Mouse (Mus musculus): ENCODE results near the gene Ephx4. TPM values are rescaled to one million over a fixed set of nuclear protein-coding genes. Genes with fewer than 3 reads are reported as not detected.

Ephx4 gene
- total RNA-seq, 2 experiments from 2014 or later: 85.5 to 86.1 TPM

DNA sequence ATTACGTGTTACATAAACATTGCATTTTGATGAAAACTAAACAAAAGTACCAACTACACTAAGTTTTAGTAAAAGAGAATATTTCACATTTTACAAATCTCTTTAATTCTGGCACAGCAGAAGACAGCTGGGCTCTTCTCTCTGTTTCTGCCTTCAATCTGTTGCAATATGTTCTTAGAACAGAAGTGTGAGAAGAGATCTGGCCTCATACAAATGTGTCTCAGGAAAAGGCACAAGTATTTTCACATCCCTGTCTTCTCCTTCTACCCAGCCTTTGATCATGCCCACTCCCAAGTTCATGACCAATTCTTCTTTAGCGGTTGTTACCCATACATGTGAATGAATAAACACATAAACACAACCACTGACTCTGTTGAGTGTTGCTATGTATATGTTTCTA lies 12.6 kb downstream of the Ephx4 start:
- intact Hi-C loops (cut with DNase I): no loop called here
- DNase-seq (ENCODE audit: low spot score in 2 of 2): peak in 1 of 2 experiments; percentile 84

DNA sequence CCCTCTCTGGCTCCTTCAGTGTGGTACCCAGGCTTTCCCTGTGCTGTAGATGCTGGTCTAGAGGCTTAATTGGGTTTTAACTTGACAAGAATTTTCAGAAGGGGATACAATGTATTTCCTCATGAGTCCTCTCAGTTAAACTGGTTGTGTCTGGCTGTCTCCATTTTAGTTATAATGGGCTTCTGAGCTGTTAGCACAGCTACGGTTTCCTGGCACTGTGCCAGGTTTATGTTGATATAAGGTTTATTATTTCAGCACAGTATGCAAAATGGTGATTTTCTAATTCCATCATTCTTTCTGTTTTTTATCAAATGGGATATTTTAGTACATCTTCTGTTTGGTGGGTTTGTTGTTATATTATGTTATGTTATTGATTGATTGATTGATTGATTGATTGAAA lies 19.1 kb downstream of the Ephx4 start:
- intact Hi-C loops (cut with DNase I): no loop called here
- no peak for DNase-seq (ENCODE audit: low spot score in 2 of 2)

DNA sequence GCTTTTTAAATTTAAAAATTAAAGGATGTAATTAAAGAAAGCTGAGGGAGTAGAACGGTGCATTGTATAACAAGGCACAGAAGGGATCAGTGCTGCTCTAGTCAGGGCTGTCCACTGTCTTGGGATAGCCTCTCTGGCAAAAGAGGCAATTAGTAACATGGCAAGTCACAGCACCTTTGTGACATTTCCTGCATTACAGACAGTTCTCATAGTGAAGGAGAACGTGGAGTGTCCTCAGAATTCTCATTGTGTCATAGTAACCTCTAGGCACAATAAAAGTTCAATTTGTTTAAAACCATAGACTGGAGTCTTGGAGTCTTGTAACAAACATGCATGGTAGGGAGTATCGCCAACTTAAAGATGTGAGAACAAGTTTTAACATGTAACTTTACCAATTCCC lies 28.7 kb downstream of the Ephx4 start, which contains the start of gene Lpcat2b:
TSS of gene Lpcat2b (plus strand) at position 301 of the 400 bp plus-strand sequence.
- no peak for DNase-seq (ENCODE audit: low spot score in 2 of 2)
- intact Hi-C loops (cut with DNase I): no loop called here

DNA sequence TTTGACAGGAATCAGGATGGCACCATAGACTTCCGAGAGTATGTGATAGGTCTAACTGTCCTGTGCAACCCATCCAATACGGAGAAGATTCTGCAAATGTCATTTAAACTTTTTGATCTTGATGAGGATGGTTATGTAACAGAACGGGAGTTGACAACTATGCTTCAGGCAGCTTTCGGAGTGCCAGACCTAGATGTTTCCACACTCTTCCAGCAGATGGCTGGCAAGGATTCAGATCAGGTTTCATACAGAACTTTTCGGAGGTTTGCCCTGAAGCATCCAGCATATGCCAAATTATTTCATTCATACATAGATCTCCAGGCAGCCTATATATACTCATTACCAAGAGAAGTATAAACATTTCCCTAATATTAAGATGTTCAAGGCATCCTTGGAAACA lies 31.5 kb downstream of the Ephx4 start:
- DNase-seq (ENCODE audit: low spot score in 2 of 2): peak in 1 of 2 experiments; percentile 54
- intact Hi-C loops (cut with DNase I): no loop called here

DNA sequence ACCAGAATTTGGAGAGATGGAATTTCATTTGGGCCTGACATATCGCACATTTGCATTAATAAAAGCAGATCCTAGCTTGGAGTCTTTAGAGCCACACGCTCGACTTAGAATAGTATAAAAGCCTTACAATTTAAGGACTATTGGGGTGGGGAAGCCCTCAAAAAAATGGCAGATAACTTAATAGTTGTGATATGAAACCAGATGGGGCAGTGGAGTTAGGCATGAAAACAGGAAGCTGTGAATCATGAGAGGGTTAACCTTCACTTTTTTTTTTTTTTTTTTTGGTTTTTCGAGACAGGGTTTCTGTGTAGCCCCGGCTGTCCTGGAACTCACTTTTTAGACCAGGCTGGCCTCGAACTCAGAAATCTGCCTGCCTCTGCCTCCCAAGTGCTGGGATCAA lies 33.6 kb downstream of the Ephx4 start:
- intact Hi-C loops (cut with DNase I): no loop called here
- DNase-seq (ENCODE audit: low spot score in 2 of 2): no peak

DNA sequence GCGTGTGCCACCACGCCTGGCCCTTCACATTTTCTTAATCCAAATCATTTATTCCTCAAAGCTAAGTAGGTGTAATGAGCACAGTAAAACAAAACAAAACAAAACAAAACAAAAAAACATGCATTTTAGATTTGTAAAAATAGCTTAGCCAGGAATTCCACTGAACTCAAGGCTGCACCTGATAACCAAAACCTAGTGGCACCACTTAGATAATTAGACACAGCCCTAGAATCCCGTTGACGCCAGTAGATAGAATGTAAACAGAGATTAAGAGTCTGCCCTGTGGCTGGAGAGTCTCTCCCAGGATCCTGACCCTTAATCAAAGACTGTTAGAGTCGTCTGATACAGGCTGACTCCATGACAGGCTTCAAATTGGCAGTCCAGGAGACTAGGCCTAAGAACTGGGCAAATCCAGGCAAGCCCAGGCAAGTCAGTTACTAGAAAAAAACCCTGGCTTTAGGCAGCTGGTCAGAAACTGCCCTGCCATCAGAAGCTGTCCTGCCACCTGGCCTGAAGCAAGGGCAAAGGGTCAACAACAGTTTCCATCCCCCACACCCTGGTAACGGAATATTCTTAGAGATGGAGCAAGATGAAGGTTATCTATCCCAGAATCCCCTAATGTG lies 34.2 kb downstream of the Ephx4 start:
- no peak for DNase-seq (ENCODE audit: low spot score in 2 of 2)
- intact Hi-C loops (cut with DNase I): no loop called here

DNA sequence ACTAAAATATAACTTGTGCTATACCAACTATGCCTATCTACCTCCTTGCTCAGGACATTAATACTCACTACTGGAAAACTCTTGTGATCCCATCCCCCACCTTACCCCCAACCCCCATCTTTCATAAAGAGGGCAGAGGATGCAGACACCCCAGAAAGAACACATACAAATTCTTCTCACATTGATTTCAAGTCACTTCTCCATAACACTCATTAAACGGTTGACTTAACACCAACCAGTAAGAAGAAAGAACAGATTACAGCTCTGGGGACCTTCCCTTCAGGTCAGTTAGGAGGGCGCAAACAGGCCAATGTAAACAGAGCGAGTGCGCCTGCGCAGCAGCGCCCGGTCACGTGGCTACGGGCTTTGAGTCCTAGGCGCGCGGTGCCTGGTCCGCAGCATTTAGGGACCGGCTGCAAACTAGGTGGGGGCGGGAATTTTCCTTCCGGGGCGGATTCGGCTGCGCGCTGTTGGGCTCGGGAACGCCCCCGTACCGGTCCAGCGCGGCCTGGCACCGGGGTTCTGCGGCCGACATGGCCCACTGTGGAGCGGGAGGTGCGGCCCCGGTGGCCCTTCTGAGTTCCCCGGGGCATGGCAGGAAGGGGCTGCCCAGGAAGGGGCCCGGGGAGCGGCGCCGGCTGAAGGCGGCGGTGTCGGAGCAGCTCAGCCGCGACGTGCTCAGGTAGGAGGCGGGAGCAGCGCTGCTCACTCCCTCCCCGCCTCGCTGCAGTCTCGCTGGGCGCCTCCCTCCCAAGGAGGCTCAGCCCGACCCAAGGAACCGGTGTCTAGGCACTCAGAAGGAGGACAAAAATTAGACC lies 35.1 kb downstream of the Ephx4 start, which contains the start of gene Btbd8:
TSS of gene Btbd8 (plus strand) at position 534 of the 818 bp plus-strand sequence.
- intact Hi-C loops (cut with DNase I): loop anchor here (2.0 kb wide), 2 partner anchors 61 to 79 kb away; no protein-coding TSS in a partner anchor
- DNase-seq (ENCODE audit: low spot score in 2 of 2): peak; percentile 89 to 94

DNA sequence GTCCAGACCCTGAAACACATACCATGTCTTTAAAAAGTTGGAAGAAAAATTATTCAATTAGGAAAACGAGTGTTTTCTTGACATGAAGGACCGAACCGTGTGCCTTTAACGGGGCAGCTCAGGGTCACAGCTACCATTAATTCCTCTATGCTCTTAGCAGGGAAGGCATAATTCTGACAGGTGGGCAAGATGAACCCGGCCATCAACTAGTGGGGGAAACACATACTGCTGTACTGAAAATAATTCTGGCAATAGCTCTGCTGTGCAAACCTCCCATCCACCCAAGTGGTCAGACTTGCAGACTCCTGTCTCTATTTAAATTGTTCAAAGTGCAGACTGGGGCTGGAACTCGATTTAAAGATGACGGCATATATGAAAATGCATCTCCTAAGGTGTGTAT lies 35.8 kb downstream of the Ephx4 start:
- intact Hi-C loops (cut with DNase I): loop anchor here (2.0 kb wide), 2 partner anchors 60 to 80 kb away; no protein-coding TSS in a partner anchor

DNA sequence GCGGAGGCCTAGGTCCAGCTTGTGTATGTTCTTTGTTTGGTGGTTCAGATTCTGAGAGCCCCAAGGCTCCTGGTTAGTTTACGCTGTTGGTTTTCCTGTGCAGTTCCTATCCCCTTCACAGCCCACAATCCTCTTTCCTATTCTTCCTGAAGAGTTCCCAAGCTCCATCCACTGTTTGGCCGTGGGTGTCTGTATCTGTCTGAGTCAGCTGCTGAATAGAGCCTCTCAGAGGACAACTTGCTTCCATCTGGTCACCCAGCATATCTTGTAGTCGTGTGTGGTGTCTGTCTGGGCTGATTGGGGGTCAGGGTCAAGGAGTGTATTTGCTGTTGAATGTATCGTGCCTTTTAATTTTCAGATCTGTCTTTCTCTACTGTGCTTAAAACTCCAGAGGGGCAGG lies 39.3 kb downstream of the Ephx4 start:
- peak in 1 of 2 experiments; percentile 72 for DNase-seq (ENCODE audit: low spot score in 2 of 2)
- intact Hi-C loops (cut with DNase I): loop anchor here (5.0 kb wide), 1 partner anchor 35 kb away; no protein-coding TSS in a partner anchor

More for the DNA sequence above, 35.8 kb downstream of the Ephx4 start:
- DNase-seq (ENCODE audit: low spot score in 2 of 2): no peak

DNA sequence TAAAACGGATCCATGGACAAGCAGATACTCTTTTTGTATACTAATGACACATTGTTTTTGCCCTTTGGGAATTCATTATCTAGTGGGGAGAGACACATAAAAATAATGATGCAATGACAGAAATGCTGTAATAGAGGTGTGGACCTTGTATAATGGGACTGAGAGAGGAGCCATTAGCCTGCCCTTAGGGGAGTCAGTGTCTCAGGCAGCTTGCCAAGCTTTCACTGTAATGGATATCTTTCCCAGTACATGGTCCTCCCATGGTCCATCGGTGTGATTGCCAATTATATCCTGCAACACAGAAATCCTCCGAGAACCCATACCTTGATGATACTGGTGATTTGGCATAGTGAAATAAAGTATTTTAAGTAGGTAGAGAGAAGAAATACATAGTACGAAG lies 41.7 kb downstream of the Ephx4 start:
- intact Hi-C loops (cut with DNase I): loop anchor here (5.0 kb wide), 1 partner anchor 37 kb away; no protein-coding TSS in a partner anchor
- DNase-seq (ENCODE audit: low spot score in 2 of 2): no peak

DNA sequence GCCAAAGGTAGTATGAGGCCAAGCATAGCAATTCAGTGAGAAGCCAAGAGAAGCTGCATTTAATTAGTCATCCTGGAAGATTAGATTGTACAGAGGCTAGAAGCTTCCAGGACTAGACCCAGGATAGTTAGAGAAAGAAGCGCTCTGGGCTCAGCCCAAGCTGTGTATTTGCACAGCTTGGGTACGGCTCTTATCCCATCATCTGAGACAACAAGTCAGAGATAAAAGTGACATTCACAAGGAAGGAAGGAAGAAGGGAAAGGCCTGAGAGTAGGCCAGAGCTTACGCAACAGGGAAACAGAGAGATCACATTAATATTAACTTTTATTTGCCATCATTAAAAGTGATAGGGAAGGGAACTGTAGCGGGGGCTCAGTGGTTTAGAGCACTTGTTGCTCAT lies 45.4 kb downstream of the Ephx4 start:
- no peak for DNase-seq (ENCODE audit: low spot score in 2 of 2)
- intact Hi-C loops (cut with DNase I): no loop called here

DNA sequence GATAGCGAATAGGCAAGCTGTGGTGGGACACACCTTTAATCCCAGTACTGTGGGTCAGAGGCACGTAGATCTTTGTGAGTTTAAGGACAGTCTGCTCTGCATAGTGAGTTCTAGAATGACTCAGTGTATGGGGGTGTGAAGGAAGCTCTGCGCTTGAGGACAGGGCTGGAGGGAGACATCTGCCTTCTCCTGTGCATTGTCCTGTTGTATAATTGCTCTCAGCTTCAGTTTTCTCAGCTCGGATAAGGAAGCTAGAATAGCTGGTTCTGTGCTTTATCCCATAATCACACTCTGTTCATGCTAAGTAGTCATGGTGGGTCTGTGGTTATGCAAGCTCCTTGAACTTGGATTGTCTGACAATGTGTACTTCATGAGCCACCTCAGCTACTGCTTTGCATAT lies 46.2 kb downstream of the Ephx4 start:
- intact Hi-C loops (cut with DNase I): no loop called here
- DNase-seq (ENCODE audit: low spot score in 2 of 2): peak; percentile 11 to 80

DNA sequence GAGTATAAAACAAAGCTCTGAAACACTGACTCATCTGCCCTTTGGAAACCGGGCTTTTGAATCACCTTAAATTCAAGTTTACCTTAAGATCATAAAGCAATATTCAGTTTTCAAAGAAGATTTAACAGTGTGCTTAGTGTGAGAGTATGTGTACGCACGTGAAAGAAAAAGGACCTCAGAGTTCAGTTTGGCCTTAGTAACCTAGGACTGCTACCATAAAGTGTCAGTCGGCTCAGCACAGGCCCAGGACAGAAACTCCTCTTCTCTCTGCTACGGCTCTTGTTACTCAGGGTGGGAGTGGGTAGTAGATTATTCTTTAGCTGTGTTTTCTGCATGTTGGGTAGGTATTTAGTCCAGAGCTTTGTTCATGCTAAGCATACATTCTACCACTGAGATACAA lies 47.1 kb downstream of the Ephx4 start:
- intact Hi-C loops (cut with DNase I): no loop called here

DNA sequence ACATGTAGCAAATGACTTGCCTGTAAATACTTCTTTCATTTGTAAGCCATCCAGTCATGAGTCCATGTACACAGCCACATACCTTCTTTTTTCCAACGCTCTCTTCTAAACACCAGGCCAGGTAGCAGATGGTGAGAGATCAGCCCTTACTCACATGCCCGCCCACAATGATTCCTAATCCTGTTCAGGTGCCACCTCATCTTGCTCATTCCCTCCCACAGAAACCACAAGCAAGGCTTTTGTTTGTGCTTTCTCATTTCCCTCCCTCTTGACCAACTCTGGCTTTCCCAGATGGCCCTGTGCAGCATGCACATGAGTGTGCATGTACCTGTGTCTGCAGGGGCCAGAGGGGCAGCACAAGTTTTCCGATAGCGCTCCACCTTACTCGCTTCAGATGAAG lies 47.8 kb downstream of the Ephx4 start:
- peak; percentile 14 to 74 for DNase-seq (ENCODE audit: low spot score in 2 of 2)
- intact Hi-C loops (cut with DNase I): no loop called here

More for the DNA sequence above, 47.1 kb downstream of the Ephx4 start:
- no peak for DNase-seq (ENCODE audit: low spot score in 2 of 2)

DNA sequence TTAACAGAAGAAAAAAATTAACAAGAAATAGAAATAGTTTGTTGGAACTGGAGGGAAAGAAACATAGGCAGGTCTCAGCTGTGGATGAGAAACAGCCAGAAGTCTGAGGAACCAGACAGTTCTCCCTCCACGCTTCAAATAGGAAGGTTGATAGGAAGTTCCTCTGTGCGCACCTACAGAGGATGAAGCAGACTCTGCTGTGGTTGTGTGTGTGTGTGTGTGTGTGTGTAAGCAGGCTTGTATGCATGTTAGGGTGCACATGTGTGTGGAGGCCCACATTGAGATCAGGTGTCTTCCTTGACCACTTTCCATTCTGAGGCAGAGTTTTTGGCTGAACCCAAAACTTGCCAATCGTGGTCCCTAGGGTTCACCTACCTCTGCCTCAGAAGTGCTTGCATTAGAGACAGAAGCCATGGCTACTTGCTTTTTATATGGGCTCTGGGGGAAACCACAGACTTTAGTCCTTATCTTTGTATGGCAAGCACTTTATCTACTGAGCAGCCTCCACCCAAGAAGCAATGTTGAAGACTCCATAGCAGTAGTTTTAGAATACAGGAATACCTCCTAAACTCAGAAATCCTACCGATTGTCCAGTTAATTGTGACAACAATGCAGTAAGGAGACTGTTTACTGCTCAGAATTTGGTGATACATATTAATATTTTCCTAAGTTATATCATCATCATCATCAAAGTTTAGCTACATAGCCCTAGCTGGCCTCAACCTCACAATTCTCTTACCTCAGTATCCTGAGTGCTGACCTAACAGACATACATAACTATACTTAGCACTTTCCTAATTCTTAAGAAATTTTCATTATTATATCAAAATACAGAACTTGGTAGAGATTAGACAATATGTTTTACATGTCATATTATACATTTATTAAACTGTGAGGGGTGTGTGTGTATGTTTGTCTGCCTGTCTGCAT lies 59.9 kb downstream of the Ephx4 start:
- DNase-seq (ENCODE audit: low spot score in 2 of 2): no peak
- intact Hi-C loops (cut with DNase I): no loop called here

DNA sequence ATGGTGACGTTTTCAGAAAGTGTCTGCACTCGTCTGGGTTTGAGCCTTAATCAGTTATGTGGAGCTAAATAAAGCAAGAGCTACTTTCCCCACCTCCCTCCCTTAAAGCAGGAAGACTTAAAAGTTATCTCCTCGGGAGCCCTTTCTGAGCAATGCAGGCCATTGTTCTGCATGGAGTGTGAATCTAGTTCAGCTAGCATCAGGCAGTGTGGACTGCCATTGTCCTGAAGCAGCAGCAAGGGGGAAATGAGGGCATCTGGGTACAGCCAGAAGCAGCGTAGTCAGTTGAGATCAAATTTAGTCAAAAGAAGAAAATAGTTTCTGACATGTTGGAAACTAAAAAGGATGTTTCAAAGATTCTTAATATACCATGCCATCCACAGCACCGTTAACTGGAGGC lies 64.0 kb downstream of the Ephx4 start:
- DNase-seq (ENCODE audit: low spot score in 2 of 2): peak in 1 of 2 experiments; percentile 30
- intact Hi-C loops (cut with DNase I): no loop called here

DNA sequence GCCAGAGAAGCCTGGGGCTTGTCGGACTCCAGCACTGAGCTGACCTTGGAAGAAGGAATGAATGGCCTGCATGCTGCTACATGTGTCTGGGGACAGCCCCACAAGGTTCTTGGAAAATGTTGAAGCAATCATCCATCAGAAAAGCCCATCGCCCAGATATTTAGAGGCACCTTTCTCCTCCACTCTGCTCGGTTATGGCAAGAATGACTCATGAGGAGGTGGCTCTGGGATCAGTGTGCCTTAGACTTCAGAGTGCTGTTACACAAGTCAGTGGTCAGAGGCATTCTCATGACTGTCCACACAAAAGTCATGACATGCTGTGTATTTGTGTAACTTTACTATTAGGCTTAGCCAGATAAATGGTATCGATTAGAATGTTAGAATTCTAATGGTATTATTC lies 64.6 kb downstream of the Ephx4 start:
- intact Hi-C loops (cut with DNase I): no loop called here
- peak in 1 of 2 experiments; percentile 9 for DNase-seq (ENCODE audit: low spot score in 2 of 2)

DNA sequence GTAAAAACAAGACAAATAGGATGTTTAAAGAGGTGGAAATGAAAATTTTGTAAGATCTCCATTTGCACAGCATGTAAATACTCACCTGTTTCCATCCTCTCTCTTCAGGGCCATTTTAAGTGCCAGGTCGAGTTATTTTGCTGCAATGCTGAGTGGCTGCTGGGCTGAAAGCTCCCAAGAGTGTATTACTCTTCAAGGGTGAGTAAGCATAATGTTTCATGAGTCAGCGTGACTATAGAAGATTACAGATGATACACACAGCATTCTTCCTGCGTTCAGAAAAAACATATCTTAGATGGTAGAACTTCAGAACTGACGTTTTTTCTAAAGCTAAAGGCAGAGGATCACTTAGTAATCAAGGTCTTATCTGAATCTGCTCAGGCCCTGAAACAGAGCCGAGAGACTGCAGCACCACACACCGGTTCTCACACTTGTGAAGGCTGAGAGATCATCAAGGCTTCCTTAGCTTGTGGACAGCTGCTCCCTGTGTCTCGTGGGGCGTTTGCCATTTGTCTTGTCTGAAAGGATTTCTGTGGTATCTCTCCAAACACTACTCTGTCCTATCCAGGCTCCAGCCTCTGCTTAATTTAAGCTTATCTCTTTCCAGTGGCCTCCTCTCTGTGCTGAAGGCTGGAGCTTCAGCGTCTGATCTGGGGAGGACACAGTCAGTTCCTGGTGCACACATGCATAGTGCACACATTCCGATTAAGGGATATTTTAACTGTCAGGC lies 68.2 kb downstream of the Ephx4 start:
- intact Hi-C loops (cut with DNase I): no loop called here
- peak in 1 of 2 experiments; percentile 11 for DNase-seq (ENCODE audit: low spot score in 2 of 2)
